Mouse (Mus musculus): ENCODE results near the gene Sema4f. TPM values are rescaled to one million over a fixed set of nuclear protein-coding genes. Genes with fewer than 3 reads are reported as not detected.

Sema4f gene
- polyA plus RNA-seq, 1 experiment from 2014 or later, result 8.8 TPM

DNA sequence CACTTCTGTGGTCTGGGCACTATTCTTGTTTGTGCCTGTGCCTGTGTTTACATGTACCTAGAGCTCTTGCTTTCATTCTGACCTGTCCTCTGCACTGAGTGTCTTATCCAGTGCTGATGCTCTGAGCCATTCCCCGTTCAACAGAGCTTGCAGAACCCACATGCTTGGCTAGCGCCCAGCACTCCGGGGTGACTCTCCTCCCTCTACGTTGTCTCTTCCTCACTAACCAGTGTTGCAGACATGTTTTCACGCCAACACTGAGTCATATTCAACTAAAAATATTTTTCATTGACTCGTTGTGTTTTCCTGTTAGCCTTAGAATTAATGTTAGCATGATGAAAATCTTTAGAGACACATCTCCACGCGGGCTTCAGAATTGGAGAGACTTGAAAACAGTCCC, 31.5 kb downstream of the Sema4f start:
- Histone ChIP-seq H3K27me3 (replicated peaks; ENCODE audit: insufficient read depth, low read length) (no peaks in the 10 kb centered on the region), H3K27ac (ENCODE audit: low read length) (no peak overlapping the region), H3K4me3 (ENCODE audit: low read depth, low read length) (no peak overlapping the region), H3K9me3 (ENCODE audit: low read length) (no peaks in the 10 kb centered on the region), H3K4me2 (replicated peaks; ENCODE audit: low read depth, low read length) (no peak overlapping the region), H3K4me1 (ENCODE audit: insufficient read depth, low read depth, low read length) (no peaks in the 10 kb centered on the region), H3K36me3 (ENCODE audit: insufficient read depth, low read length) (no peaks in the 10 kb centered on the region), H3K9ac (replicated peaks; ENCODE audit: low read depth) (no peak overlapping the region)
- ATAC-seq (no peak), DNase-seq (ENCODE audit: low spot score) (no peak)
- no peak for TF ChIP-seq EP300 (IDR thresholded peaks at IDR 0.05)
- no peak for TF ChIP-seq CTCF (IDR thresholded peaks at IDR 0.05)
- WGBS, result 71% methylated on average over 8 of the region's 8 CpGs

- no peak overlapping the region for H3K4me2 ChIP-seq (replicated peaks; ENCODE audit: low read depth, low read length)
- no peak overlapping the region for H3K4me3 ChIP-seq (ENCODE audit: low read depth, low read length)
- no peak for TF ChIP-seq CTCF (IDR thresholded peaks at IDR 0.05)
- TF ChIP-seq EP300 (IDR thresholded peaks at IDR 0.05), result no peak
- ATAC-seq, result no peak
- DNase-seq (ENCODE audit: low spot score), result no peak
- WGBS, result 85% methylated on average over 3 of the region's 3 CpGs
- H3K36me3 ChIP-seq (ENCODE audit: insufficient read depth, low read length), result no peaks in the 10 kb centered on the region
- H3K27me3 ChIP-seq (replicated peaks; ENCODE audit: insufficient read depth, low read length), result no peaks in the 10 kb centered on the region
- H3K9ac ChIP-seq (replicated peaks; ENCODE audit: low read depth), result no peak overlapping the region
- no peak overlapping the region for H3K27ac ChIP-seq (ENCODE audit: low read length)
- H3K9me3 ChIP-seq (ENCODE audit: low read length), result no peaks in the 10 kb centered on the region
- no peaks in the 10 kb centered on the region for H3K4me1 ChIP-seq (ENCODE audit: insufficient read depth, low read depth, low read length)
Observed at GRCm38 (mm10) chr6:82906985-82907384, 32.6 kb downstream of the Sema4f start.

GRCm38 (mm10) chr6:82902559-82902958, 37.0 kb downstream of the Sema4f start:
- Histone ChIP-seq H3K4me2 (replicated peaks; ENCODE audit: low read depth, low read length) (no peak overlapping the region), H3K4me1 (ENCODE audit: insufficient read depth, low read depth, low read length) (no peaks in the 10 kb centered on the region), H3K36me3 (ENCODE audit: insufficient read depth, low read length) (no peaks in the 10 kb centered on the region), H3K9ac (replicated peaks; ENCODE audit: low read depth) (no peak overlapping the region), H3K4me3 (ENCODE audit: low read depth, low read length) (no peak overlapping the region), H3K27ac (ENCODE audit: low read length) (no peak overlapping the region), H3K27me3 (replicated peaks; ENCODE audit: insufficient read depth, low read length) (no peaks in the 10 kb centered on the region), H3K9me3 (ENCODE audit: low read length) (no peaks in the 10 kb centered on the region)
- ATAC-seq, result no peak
- TF ChIP-seq EP300 (IDR thresholded peaks at IDR 0.05), result no peak
- TF ChIP-seq CTCF (IDR thresholded peaks at IDR 0.05), result no peak
- WGBS, result 33% methylated on average over 8 of the region's 8 CpGs
- peak; percentile 34 for DNase-seq (ENCODE audit: low spot score)

DNA sequence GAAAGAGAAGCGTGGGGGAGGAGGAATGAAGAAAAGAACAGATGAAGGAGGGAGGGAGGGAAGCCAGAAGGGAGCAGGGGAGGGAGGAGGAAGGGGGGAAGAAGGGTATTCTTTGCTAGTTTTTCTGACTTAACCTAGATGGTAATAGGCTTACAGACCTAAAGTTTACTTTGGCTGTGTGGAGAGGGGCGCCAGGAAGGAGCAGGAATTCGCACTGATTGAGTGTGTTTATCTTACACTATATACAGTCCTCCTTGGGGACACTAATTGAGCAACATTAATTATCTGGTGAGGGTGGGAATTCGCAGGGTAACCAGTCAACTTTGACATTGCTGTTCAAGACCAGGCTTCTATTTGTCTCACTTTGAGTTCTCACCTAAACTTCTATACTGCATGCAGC, 40.8 kb downstream of the Sema4f start:
- ATAC-seq (no peak), DNase-seq (ENCODE audit: low spot score) (no peak)
- Histone ChIP-seq H3K9ac (replicated peaks; ENCODE audit: low read depth) (no peak overlapping the region), H3K4me3 (ENCODE audit: low read depth, low read length) (no peak overlapping the region), H3K4me1 (ENCODE audit: insufficient read depth, low read depth, low read length) (no peaks in the 10 kb centered on the region), H3K27me3 (replicated peaks; ENCODE audit: insufficient read depth, low read length) (no peaks in the 10 kb centered on the region), H3K36me3 (ENCODE audit: insufficient read depth, low read length) (no peaks in the 10 kb centered on the region), H3K4me2 (replicated peaks; ENCODE audit: low read depth, low read length) (no peak overlapping the region), H3K27ac (ENCODE audit: low read length) (no peak overlapping the region), H3K9me3 (ENCODE audit: low read length) (no peaks in the 10 kb centered on the region)
- TF ChIP-seq CTCF (IDR thresholded peaks at IDR 0.05) (no peak), EP300 (IDR thresholded peaks at IDR 0.05) (no peak)
- WGBS, result 16% methylated on average over 4 of the region's 4 CpGs

DNA sequence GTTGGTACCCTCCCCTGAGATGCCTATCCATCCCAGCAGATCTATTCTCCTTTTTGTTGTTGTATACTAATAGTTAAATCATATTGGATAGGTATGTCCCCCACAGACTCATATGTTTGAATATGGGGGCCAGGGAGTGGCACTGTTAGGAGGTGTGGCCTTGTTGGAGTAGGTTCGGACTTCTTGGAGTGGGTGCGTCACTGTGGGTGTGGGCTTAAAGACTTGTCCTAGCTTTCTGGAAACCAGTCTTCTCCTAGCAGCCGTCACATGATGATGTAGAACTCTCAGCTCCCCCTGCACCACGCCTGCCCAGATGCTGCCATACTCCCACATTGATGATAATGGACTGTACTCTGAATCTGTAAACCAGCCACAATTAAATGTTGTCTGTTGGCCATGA, 41.3 kb downstream of the Sema4f start:
- Histone ChIP-seq H3K27me3 (replicated peaks; ENCODE audit: insufficient read depth, low read length) (no peaks in the 10 kb centered on the region), H3K4me2 (replicated peaks; ENCODE audit: low read depth, low read length) (no peak overlapping the region), H3K4me1 (ENCODE audit: insufficient read depth, low read depth, low read length) (no peaks in the 10 kb centered on the region), H3K4me3 (ENCODE audit: low read depth, low read length) (no peak overlapping the region), H3K27ac (ENCODE audit: low read length) (no peak overlapping the region), H3K36me3 (ENCODE audit: insufficient read depth, low read length) (no peaks in the 10 kb centered on the region), H3K9ac (replicated peaks; ENCODE audit: low read depth) (no peak overlapping the region), H3K9me3 (ENCODE audit: low read length) (no peaks in the 10 kb centered on the region)
- 46% methylated on average over 4 of the region's 4 CpGs for WGBS
- DNase-seq (ENCODE audit: low spot score) (peak; percentile 21), ATAC-seq (peak; percentile 47)
- TF ChIP-seq CTCF (IDR thresholded peaks at IDR 0.05) (no peak), EP300 (IDR thresholded peaks at IDR 0.05) (no peak)

DNA sequence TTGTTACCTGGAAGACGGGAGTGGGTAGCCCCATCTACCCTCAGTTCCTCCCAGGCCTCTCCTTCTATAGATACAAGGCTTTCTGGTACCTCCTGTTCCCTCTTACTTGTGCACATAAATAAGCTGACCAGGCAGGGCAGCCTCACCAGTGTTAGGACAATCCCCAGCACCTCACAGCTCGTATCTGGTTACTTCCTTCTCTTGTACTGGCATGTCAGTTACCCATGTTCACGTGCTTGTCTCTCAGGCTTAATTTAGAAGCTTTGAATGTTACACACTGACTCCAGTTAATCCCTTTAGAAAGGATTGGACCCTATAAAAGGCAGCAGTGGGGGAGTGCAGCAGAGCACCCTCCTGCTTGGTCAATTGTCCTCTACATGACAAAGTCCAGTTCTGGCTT, 42.3 kb downstream of the Sema4f start:
- Histone ChIP-seq H3K36me3 (ENCODE audit: insufficient read depth, low read length) (no peaks in the 10 kb centered on the region), H3K4me1 (ENCODE audit: insufficient read depth, low read depth, low read length) (no peaks in the 10 kb centered on the region), H3K9me3 (ENCODE audit: low read length) (no peaks in the 10 kb centered on the region), H3K9ac (replicated peaks; ENCODE audit: low read depth) (no peak overlapping the region), H3K4me2 (replicated peaks; ENCODE audit: low read depth, low read length) (no peak overlapping the region), H3K4me3 (ENCODE audit: low read depth, low read length) (no peak overlapping the region), H3K27ac (ENCODE audit: low read length) (no peak overlapping the region), H3K27me3 (replicated peaks; ENCODE audit: insufficient read depth, low read length) (no peaks in the 10 kb centered on the region)
- TF ChIP-seq CTCF (IDR thresholded peaks at IDR 0.05), result no peak
- no peak for TF ChIP-seq EP300 (IDR thresholded peaks at IDR 0.05)
- ATAC-seq (no peak), DNase-seq (ENCODE audit: low spot score) (no peak)
- 56% methylated on average over 3 of the region's 3 CpGs for WGBS

DNA sequence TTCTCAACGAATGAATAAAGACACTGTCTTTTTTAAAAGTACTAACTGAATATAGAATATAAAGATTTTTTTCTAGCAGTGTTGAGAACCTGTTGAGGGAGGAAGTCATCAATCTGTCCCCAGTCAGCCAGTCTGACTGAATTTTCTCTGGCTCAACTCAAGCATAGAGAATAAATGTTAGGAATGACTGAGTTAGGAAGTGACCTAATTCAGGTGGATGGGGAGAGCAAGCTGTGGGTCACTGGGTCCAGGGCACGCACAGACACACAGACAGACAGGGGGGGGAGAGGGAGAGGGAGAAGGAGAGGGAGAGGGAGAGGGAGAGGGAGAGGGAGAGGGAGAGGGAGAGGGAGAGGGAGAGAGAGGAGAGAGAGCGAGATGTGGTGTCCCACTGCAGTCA, 46.2 kb downstream of the Sema4f start:
- no peak overlapping the region for H3K9ac ChIP-seq (replicated peaks; ENCODE audit: low read depth)
- H3K36me3 ChIP-seq (ENCODE audit: insufficient read depth, low read length), result no peaks in the 10 kb centered on the region
- no peaks in the 10 kb centered on the region for H3K4me1 ChIP-seq (ENCODE audit: insufficient read depth, low read depth, low read length)
- no peak overlapping the region for H3K27ac ChIP-seq (ENCODE audit: low read length)
- H3K4me3 ChIP-seq (ENCODE audit: low read depth, low read length), result no peak overlapping the region
- DNase-seq (ENCODE audit: low spot score) (no peak), ATAC-seq (no peak)
- H3K4me2 ChIP-seq (replicated peaks; ENCODE audit: low read depth, low read length), result no peak overlapping the region
- WGBS, result 45% methylated on average over 3 of the region's 3 CpGs
- H3K9me3 ChIP-seq (ENCODE audit: low read length), result no peaks in the 10 kb centered on the region
- TF ChIP-seq EP300 (IDR thresholded peaks at IDR 0.05) (no peak), CTCF (IDR thresholded peaks at IDR 0.05) (no peak)
- no peaks in the 10 kb centered on the region for H3K27me3 ChIP-seq (replicated peaks; ENCODE audit: insufficient read depth, low read length)

Measured in lung, postnatal 0 days (tissue).